Mouse (Mus musculus): Measurements from ENCODE around the gene Fam117b. TPM values are rescaled to one million over a fixed set of nuclear protein-coding genes. Genes with fewer than 3 reads are reported as not detected.
A peak's percentile ranks its signal among the peaks of the same experiment; 100 is the strongest.

Fam117b gene
- polyA plus RNA-seq, 1 experiment from 2014 or later: 26.8 TPM

DNA sequence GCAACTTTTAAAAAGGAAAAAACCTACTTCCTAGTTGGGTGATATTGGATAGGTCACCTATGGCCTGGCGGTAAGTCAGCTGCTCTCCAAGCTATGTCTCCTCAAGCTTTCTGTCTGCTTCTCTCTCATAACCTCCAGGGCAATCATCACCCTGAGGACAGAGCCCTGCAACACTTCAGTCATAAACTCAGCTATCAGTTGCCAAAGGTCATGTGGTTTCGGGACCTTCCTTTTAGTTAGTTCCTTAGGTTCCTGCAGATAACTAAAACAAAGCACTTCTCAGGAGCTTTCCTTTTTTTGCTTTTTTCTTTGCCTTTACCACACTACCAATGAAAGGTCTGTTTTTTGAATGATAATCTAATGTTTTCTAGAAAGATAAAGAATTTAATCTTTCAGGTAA lies 13.1 kb upstream of the Fam117b start:
- H3K27ac ChIP-seq (replicated peaks): no peak overlapping the region
- no peaks in the 10 kb centered on the region for H3K27me3 ChIP-seq
- H3K36me3 ChIP-seq: no peaks in the 10 kb centered on the region
- H3K9ac ChIP-seq (replicated peaks): no peak overlapping the region
- H3K4me3 ChIP-seq: no peak overlapping the region
- no peak overlapping the region for H3K4me2 ChIP-seq (replicated peaks)
- H3K4me1 ChIP-seq: no peaks in the 10 kb centered on the region
- ATAC-seq (ENCODE audit: low FRiP score, low read depth): no peak
- WGBS: 94% methylated on average over 2 of the region's 2 CpGs
- H3K9me3 ChIP-seq: no peaks in the 10 kb centered on the region

DNA sequence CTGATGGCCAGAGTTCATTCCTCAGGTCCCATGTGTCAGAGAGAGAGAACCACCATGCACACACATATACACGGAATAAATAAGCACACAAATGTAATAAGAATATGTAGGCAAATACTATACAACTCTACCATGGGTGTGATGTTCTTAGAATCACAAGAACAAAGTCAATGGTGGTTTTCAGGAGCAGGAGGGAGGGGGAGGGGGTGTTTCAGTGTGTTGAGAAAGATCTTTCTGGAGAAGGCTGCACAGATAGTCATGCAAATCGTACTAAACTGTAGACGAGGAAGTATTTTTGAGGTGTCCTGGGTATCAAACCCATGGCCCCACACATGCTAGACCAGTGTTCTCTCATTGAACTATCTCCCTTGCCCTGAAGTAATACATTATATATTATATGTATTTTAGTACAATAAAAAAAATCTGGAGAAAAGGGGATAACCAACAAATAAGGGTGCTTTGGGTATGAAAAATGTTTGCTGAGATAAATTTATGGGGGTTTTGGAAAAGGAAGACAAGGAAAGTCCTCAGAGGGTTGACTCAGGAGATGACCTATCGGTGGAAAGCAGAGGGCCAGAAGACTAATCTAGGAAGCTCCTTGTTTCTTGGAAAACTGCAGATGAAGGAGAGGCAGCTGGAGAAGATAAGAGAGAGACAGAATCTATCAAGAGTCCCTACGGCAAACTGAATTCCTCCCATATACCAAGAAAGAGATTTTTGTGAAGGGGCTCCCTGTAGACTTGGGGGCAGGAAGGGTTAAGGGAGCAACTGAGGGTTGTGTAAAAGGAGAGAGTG lies 11.5 kb upstream of the Fam117b start:
- Histone ChIP-seq H3K4me2 (replicated peaks) (no peak overlapping the region), H3K4me3 (no peak overlapping the region), H3K9ac (replicated peaks) (no peak overlapping the region), H3K27me3 (no peaks in the 10 kb centered on the region), H3K27ac (replicated peaks) (no peak overlapping the region), H3K36me3 (no peaks in the 10 kb centered on the region), H3K4me1 (no peaks in the 10 kb centered on the region), H3K9me3 (no peaks in the 10 kb centered on the region)
- no peak for ATAC-seq (ENCODE audit: low FRiP score, low read depth)
- 91% methylated on average over 5 of the region's 5 CpGs for WGBS

DNA sequence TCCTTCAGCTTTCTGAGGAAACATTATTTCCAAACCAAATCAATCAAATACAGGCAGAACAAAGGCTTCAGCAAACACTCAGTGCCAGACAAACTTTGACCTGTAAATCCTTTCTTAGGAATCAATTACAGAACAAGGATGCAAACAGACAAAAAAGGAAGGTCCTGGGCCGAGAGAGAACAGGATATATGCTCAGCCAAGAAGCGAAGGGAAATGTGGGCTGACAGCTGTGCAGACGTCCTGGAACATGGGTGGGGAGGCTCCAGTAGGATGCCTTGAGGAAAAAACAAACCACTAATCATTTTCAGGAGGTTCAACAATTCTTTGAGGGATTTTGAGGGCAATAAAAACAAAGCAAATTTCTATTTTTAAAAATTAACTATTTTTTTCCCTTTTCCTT lies 10.2 kb upstream of the Fam117b start:
- Histone ChIP-seq H3K36me3 (no peaks in the 10 kb centered on the region), H3K4me3 (no peak overlapping the region), H3K9me3 (no peaks in the 10 kb centered on the region), H3K27ac (replicated peaks) (no peak overlapping the region), H3K4me2 (replicated peaks) (no peak overlapping the region), H3K4me1 (no peaks in the 10 kb centered on the region), H3K9ac (replicated peaks) (no peak overlapping the region), H3K27me3 (no peaks in the 10 kb centered on the region)
- ATAC-seq (ENCODE audit: low FRiP score, low read depth): no peak
- 32% methylated on average over 3 of the region's 3 CpGs for WGBS

GRCm38 (mm10) chr1:59904630-59905295 lies 8.0 kb upstream of the Fam117b start:
- no peak overlapping the region for H3K4me2 ChIP-seq (replicated peaks)
- no peaks in the 10 kb centered on the region for H3K36me3 ChIP-seq
- 95% methylated on average over 6 of the region's 6 CpGs for WGBS
- no peaks in the 10 kb centered on the region for H3K4me1 ChIP-seq
- no peak for ATAC-seq (ENCODE audit: low FRiP score, low read depth)
- H3K9ac ChIP-seq (replicated peaks): no peak overlapping the region
- no peak overlapping the region for H3K4me3 ChIP-seq
- no peaks in the 10 kb centered on the region for H3K9me3 ChIP-seq
- no peak overlapping the region for H3K27ac ChIP-seq (replicated peaks)
- H3K27me3 ChIP-seq: no peaks in the 10 kb centered on the region

DNA sequence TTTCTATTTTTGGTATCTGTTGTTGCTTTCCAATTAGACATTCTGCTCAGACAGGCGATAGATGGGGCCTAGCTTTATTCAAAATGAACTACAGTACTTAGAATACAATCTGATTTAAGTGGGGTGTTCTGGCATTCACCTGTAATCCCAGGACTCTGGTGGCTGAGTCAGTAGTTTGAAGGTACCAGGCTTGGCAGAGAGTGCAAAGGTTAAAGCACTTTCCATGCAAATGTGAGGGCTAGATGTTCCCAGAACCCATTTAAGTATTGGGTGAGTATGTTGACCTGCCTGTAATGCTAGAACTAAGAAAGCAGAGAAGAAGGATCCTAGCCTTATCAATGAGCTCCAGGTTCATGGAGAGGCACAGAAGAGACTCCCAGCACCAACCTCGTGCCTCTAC lies 6.9 kb upstream of the Fam117b start:
- 82% methylated on average over 2 of the region's 2 CpGs for whole genome bisulfite sequencing
- no peak overlapping the region for H3K4me3 ChIP-seq
- no peaks in the 10 kb centered on the region for H3K9me3 ChIP-seq
- no peaks in the 10 kb centered on the region for H3K27me3 ChIP-seq
- no peak overlapping the region for H3K4me2 ChIP-seq (replicated peaks)
- no peak for ATAC-seq (ENCODE audit: low FRiP score, low read depth)
- no peak overlapping the region for H3K9ac ChIP-seq (replicated peaks)
- H3K36me3 ChIP-seq: no peaks in the 10 kb centered on the region
- no peak overlapping the region for H3K27ac ChIP-seq (replicated peaks)
- no peaks in the 10 kb centered on the region for H3K4me1 ChIP-seq

DNA sequence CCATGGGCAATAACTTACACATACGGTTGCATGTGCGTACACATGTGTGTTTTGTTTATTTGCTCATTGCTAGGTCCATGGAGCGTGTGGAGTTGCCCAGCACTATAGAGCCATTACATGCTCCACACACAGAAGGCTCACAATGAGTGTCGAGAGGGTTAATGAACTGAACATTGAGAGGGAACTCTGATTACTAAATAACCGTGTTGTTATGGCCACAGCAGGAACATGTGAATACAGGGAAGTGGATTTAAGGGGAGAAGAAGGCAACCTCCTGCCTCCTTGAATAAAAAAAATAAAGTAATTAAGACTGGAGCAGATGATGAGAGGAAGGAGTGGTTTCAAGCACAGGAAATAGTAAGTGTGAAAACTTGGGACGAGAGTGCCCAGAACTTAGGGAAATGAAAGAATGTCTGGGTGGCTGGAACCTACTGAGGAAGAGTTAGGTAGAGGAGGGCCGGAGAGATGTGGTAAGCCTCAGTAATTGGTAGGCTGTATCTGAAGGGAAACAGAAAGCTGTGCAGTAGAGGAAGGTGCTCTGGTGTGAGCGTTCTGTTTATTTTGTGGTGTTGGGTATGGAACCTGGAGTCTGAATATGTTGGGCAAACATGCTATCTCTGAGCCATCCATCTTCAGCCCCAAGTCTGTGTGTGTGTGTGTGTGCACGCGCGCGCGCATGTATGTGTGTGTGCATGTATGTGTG lies 5.8 kb upstream of the Fam117b start:
- no peak overlapping the region for H3K27ac ChIP-seq (replicated peaks)
- no peak for ATAC-seq (ENCODE audit: low FRiP score, low read depth)

GRCm38 (mm10) chr1:59907700-59908099 lies 5.1 kb upstream of the Fam117b start:
- Histone ChIP-seq H3K27ac (replicated peaks) (no peak overlapping the region), H3K9me3 (no peaks in the 10 kb centered on the region), H3K4me1 (no peaks in the 10 kb centered on the region), H3K9ac (replicated peaks) (no peak overlapping the region), H3K36me3 (no peaks in the 10 kb centered on the region), H3K4me2 (replicated peaks) (no peak overlapping the region), H3K4me3 (no peak overlapping the region), H3K27me3 (no peaks in the 10 kb centered on the region)
- WGBS: 48% methylated on average over 2 of the region's 2 CpGs
- no peak for ATAC-seq (ENCODE audit: low FRiP score, low read depth)

More for the DNA sequence above, 5.8 kb upstream of the Fam117b start:
- Histone ChIP-seq H3K27me3 (no peaks in the 10 kb centered on the region), H3K4me3 (no peak overlapping the region), H3K36me3 (no peaks in the 10 kb centered on the region), H3K4me2 (replicated peaks) (no peak overlapping the region), H3K9ac (replicated peaks) (no peak overlapping the region), H3K4me1 (no peaks in the 10 kb centered on the region), H3K9me3 (no peaks in the 10 kb centered on the region)
- 90% methylated on average over 13 of the region's 13 CpGs for WGBS

DNA sequence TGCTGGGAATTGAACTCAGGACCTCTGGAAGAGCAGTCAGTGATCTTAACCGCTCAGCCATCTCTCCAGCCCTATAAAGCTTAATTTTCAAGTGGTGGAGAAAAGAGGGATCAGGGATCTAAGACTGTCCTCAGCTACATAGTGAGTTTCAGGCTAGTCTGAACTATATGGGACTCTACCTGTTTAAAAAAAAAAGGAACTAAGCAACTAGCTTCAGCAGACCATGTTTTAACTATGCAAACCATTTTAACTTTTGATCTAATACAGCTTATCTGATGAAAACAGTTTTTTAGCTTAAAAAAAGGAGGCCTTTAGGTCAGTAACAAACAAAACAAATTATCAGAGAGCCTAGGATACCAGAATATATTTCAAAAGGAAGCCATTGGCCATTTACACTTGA lies 1.9 kb upstream of the Fam117b start:
- no peak overlapping the region for H3K27ac ChIP-seq (replicated peaks)
- 89% methylated on average over 1 of the region's 1 CpGs for WGBS
- no peaks in the 10 kb centered on the region for H3K36me3 ChIP-seq
- no peak overlapping the region for H3K4me3 ChIP-seq
- H3K27me3 ChIP-seq: no peaks in the 10 kb centered on the region
- no peaks in the 10 kb centered on the region for H3K9me3 ChIP-seq
- ATAC-seq (ENCODE audit: low FRiP score, low read depth): no peak
- peaks cover 23% of the 10 kb centered on the region for H3K4me1 ChIP-seq
- no peak overlapping the region for H3K4me2 ChIP-seq (replicated peaks)
- H3K9ac ChIP-seq (replicated peaks): no peak overlapping the region

DNA sequence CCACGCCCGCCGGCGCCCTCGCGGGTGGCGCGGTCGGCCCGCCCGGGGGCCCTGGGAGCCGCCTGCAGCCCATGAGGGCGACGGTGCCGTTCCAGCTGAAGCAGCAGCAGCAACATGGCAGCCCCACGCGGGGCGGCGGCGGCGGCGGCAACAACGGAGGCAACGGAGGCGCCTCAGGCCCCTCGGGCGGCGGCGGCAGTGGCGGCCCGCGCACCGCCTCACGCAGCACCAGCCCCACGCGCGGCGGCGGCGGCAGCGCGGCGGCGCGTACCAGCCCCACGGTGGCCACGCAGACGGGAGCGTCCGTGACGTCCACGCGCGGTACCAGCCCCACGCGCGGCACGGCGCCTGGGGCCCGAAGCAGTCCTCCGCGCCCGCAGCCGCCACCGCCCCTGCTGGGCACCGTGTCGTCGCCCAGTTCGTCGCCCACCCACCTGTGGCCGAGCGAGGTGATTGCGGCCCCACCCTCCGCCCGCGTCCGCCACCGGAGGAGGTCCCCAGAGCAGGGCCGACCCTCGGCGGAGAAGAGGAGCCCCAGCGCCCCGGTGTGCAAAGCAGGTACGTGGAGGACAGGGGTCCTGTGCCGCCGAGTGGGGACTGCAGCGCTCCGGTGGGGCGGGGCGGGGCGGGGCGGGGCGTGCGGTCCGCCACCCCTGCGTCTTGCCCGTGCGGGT lies 526 bp downstream of the Fam117b start:
- H3K9me3 ChIP-seq: no peaks in the 10 kb centered on the region
- peak; percentile 54 for ATAC-seq (ENCODE audit: low FRiP score, low read depth)
- H3K4me2 ChIP-seq (replicated peaks): peak overlapping the region; percentile 81
- peak overlapping the region; percentile 99 for H3K9ac ChIP-seq (replicated peaks)
- peaks cover 25% of the 10 kb centered on the region for H3K4me1 ChIP-seq
- H3K27ac ChIP-seq (replicated peaks): peak overlapping the region; percentile 96
- no peaks in the 10 kb centered on the region for H3K27me3 ChIP-seq
- no peaks in the 10 kb centered on the region for H3K36me3 ChIP-seq
- peak overlapping the region; percentile 87 for H3K4me3 ChIP-seq
- under 1% methylated on average over 77 of the region's 98 CpGs for whole genome bisulfite sequencing

DNA sequence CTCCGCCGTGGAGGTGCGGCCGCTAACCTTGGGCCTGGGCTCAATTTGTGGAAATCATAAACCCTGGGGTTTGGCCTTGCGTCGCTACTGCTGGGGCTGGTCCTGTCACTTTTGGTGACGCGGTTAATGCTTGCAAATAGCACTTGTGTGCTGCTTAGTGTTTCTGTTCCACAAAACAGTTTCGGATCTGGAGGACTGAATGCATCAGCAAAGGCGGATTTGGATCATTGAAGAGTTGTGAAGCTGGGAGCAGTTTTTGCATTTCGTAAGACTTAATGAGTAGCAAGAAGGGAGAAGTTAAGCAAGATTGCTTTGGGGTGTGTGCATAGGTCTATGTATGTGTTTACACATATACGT lies 1.0 kb downstream of the Fam117b start:
- no peaks in the 10 kb centered on the region for H3K9me3 ChIP-seq
- H3K36me3 ChIP-seq: no peaks in the 10 kb centered on the region
- ATAC-seq (ENCODE audit: low FRiP score, low read depth): no peak
- WGBS: 8% methylated on average over 12 of the region's 12 CpGs
- H3K4me2 ChIP-seq (replicated peaks): peak overlapping the region; percentile 81
- H3K27me3 ChIP-seq: no peaks in the 10 kb centered on the region
- peak overlapping the region; percentile 99 for H3K9ac ChIP-seq (replicated peaks)
- H3K4me1 ChIP-seq: peaks cover 25% of the 10 kb centered on the region
- H3K27ac ChIP-seq (replicated peaks): peak overlapping the region; percentile 96
- H3K4me3 ChIP-seq: peak overlapping the region; percentile 87

- H3K36me3 ChIP-seq: no peaks in the 10 kb centered on the region
- H3K4me1 ChIP-seq: peaks cover 25% of the 10 kb centered on the region
- H3K27me3 ChIP-seq: no peaks in the 10 kb centered on the region
- H3K4me2 ChIP-seq (replicated peaks): peak overlapping the region; percentile 81
- no peak overlapping the region for H3K9ac ChIP-seq (replicated peaks)
- H3K27ac ChIP-seq (replicated peaks): no peak overlapping the region
- H3K4me3 ChIP-seq: peak overlapping the region; percentile 87; the same call in 1 of the 2 replicates
- no peaks in the 10 kb centered on the region for H3K9me3 ChIP-seq
- WGBS: 76% methylated on average over 3 of the region's 3 CpGs
- no peak for ATAC-seq (ENCODE audit: low FRiP score, low read depth)
These were observed 2.0 kb downstream of the Fam117b start for GRCm38 (mm10) chr1:59914799-59915198.
